Mouse (Mus musculus): Measurements from ENCODE around the gene Entpd5. TPM values are rescaled to one million over a fixed set of nuclear protein-coding genes. Genes with fewer than 3 reads are reported as not detected.
A peak's percentile ranks its signal among the peaks of the same experiment; 100 is the strongest.
"Not testable (repeated sequence)": the region's sequence is repeated elsewhere in the genome, so short reads cannot be mapped to it uniquely, and the experiment has no call there.

Gene Entpd5
- polyA plus RNA-seq, 1 experiment from 2014 or later, result 9.9 TPM

GRCm38 (mm10) chr12:84364291-84364690 is 44.5 kb downstream of the Entpd5 start:
- Histone ChIP-seq H3K27ac (no peak overlapping the region), H3K27me3 (ENCODE audit: poor library complexity, severe bottlenecking) (no peaks in the 10 kb centered on the region), H3K4me1 (peaks cover 29% of the 10 kb centered on the region), H3K9me3 (no peaks in the 10 kb centered on the region), H3K4me3 (no peak overlapping the region), H3K36me3 (replicated peaks) (peaks cover 26% of the 10 kb centered on the region)
- DNase-seq (ENCODE audit: extremely low spot score, low spot score), result no peak
- WGBS, result 85% methylated on average over 9 of the region's 9 CpGs

DNA sequence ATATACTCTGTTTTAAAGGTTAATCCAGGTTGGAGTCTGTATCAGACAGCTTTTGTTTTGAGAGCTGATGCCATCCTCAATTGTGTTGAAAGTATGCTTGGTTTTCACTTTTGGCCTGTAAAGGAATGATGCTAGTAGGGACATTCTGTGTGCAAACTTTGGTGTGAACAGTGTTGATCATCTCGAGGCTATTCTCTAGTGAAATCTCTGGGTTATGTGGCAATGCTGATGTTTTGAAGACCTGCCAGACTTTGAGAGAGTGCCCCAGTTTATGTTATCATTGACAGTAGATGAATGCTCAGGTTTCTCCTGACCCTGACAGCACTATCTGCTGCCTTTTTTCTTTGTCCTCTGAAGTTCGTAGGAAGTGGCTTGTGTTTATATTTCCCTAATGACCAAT is 46.0 kb downstream of the Entpd5 start:
- no peak for DNase-seq (ENCODE audit: extremely low spot score, low spot score)
- Histone ChIP-seq H3K36me3 (replicated peaks) (peaks cover 12% of the 10 kb centered on the region), H3K9me3 (no peaks in the 10 kb centered on the region), H3K4me3 (peak overlapping the region; percentile 91), H3K4me1 (peaks cover 29% of the 10 kb centered on the region), H3K27ac (no peak overlapping the region), H3K27me3 (ENCODE audit: poor library complexity, severe bottlenecking) (no peaks in the 10 kb centered on the region)
- WGBS, result 65% methylated on average over 2 of the region's 2 CpGs

DNA sequence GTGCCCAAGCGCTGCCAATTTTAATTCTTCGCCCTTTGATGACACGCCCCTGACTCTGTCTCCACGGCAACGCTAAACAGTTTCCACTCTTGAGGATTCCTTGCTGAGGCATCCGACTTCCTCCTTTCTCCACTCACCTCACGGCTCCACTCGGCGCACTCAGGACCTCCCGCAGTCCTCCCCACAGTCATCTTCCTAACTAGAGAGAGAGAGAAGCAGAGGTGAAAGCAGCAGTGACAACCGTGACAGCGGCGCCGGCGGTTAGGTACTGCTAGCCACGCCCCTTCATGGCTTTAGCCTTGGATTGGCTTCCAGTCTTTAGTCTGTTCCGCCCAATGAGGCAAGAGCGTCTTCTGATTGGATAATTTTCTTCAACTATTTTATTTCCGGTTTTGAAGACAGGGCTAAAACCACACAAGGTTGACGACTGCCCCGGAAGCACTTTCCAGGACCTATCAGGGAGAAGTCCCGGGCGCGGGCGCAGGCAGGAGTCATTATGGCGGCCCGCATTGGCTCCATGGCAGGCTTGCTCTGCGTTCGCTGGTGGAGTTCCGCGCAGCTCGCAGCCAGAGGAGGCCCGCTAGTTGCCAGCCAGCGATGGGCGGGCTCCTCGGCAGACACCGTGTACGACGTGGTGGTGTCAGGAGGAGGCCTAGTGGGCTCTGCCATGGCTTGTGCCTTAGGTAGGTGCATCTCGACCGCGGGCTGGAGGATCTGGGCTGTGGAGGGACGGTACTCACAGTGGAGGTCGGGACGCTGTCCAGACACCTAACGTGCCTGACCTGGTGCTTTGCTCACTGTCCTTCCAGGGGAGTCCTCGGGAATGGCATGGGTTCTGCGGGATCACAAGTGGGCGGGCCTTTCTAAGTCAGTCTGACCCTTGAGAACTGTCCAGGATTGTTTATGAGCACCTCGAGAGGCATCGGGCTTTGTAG is 47.0 kb downstream of the Entpd5 start, which contains the start of the genes Coq6 and Fam161b:
Coq6 (plus strand) TSS at position 103 of the 935 bp plus-strand sequence.
Fam161b (minus strand) TSS at position 279 of the 935 bp plus-strand sequence.
- H3K36me3 ChIP-seq (replicated peaks), result peaks cover 5% of the 10 kb centered on the region
- no peaks in the 10 kb centered on the region for H3K9me3 ChIP-seq
- WGBS, result under 1% methylated on average over 51 of the region's 51 CpGs
- H3K4me1 ChIP-seq, result peaks cover 29% of the 10 kb centered on the region
- peak; percentile 95 for DNase-seq (ENCODE audit: extremely low spot score, low spot score)
- H3K27me3 ChIP-seq (ENCODE audit: poor library complexity, severe bottlenecking), result no peaks in the 10 kb centered on the region
- peak within 1 kb of the TSS; percentile 91 for H3K4me3 ChIP-seq
- peak within 1 kb of the TSS; percentile 90 for H3K27ac ChIP-seq

- not testable (repeated sequence) for H3K4me3 ChIP-seq; H3K27ac ChIP-seq; H3K27me3 ChIP-seq (ENCODE audit: poor library complexity, severe bottlenecking); DNase-seq (ENCODE audit: extremely low spot score, low spot score); H3K9me3 ChIP-seq
- WGBS, result 87% methylated on average over 2 of the region's 2 CpGs
- peaks cover 22% of the 10 kb centered on the region for H3K36me3 ChIP-seq (replicated peaks)
- H3K4me1 ChIP-seq, result peaks cover 22% of the 10 kb centered on the region
Observed at GRCm38 (mm10) chr12:84358699-84359098, 50.1 kb downstream of the Entpd5 start.

DNA sequence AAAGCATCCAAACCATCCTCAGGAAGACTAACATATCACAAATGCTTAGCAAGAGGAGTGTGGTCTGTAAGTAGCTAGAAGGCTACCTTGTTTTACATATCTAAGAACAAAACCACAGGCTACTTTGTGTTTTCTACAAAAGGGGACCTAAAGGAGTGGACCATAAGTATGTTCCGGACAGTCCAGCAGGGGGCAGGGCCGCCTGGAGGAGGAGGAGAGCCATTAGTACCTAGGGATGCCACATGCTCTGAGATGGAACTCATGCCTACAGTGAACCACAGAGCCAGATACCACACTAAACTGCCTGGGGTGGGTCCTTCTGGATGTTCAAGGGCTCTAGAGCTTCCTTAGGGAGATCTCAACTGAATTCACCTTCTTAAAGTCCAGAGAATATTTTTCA is 61.6 kb downstream of the Entpd5 start:
- WGBS, result 46% methylated on average over 2 of the region's 2 CpGs
- Histone ChIP-seq H3K27ac (no peak overlapping the region), H3K36me3 (replicated peaks) (peaks cover 63% of the 10 kb centered on the region), H3K9me3 (no peaks in the 10 kb centered on the region), H3K4me1 (peaks cover 18% of the 10 kb centered on the region), H3K4me3 (no peak overlapping the region), H3K27me3 (ENCODE audit: poor library complexity, severe bottlenecking) (no peaks in the 10 kb centered on the region)
- DNase-seq (ENCODE audit: extremely low spot score, low spot score), result no peak

- DNase-seq (ENCODE audit: extremely low spot score, low spot score), result no peak
- Histone ChIP-seq H3K36me3 (replicated peaks) (peaks cover 100% of the 10 kb centered on the region), H3K27me3 (ENCODE audit: poor library complexity, severe bottlenecking) (no peaks in the 10 kb centered on the region), H3K4me1 (no peaks in the 10 kb centered on the region), H3K4me3 (no peak overlapping the region), H3K9me3 (no peaks in the 10 kb centered on the region), H3K27ac (no peak overlapping the region)
- 92% methylated on average over 11 of the region's 11 CpGs for WGBS
Observed at GRCm38 (mm10) chr12:84336963-84337625, 71.7 kb downstream of the Entpd5 start.

- no peak overlapping the region for H3K27ac ChIP-seq
- H3K4me1 ChIP-seq, result no peaks in the 10 kb centered on the region
- no peaks in the 10 kb centered on the region for H3K9me3 ChIP-seq
- H3K27me3 ChIP-seq (ENCODE audit: poor library complexity, severe bottlenecking), result no peaks in the 10 kb centered on the region
- H3K4me3 ChIP-seq, result no peak overlapping the region
- 79% methylated on average over 4 of the region's 4 CpGs for WGBS
- no peak for DNase-seq (ENCODE audit: extremely low spot score, low spot score)
- H3K36me3 ChIP-seq (replicated peaks), result peaks cover 87% of the 10 kb centered on the region
Observed at GRCm38 (mm10) chr12:84327111-84327512, 81.7 kb downstream of the Entpd5 start.

Other genes with a start within 250 kb of the Entpd5 start
- gene Elmsan1, start 190.1 kb downstream of the Entpd5 start, polyA plus RNA-seq (2016; fragmentation: Nextera tagmentation; extraction: Ambion mirVana), result 7.0 and 8.7 TPM in 2 replicates
- gene Ptgr2, start 123.8 kb downstream of the Entpd5 start, polyA plus RNA-seq (2016; fragmentation: Nextera tagmentation; extraction: Ambion mirVana), result 17.7 and 18.2 TPM in 2 replicates
- 119 and 120 TPM in 2 replicates for gene Zfp410, start 92.2 kb downstream of the Entpd5 start, polyA plus RNA-seq (2016; fragmentation: Nextera tagmentation; extraction: Ambion mirVana)
- 46.8 and 49.2 TPM in 2 replicates for gene Coq6, start 47.4 kb downstream of the Entpd5 start, polyA plus RNA-seq (2016; fragmentation: Nextera tagmentation; extraction: Ambion mirVana)
- 4.7 and 5.6 TPM in 2 replicates for gene Fam161b, start 47.2 kb downstream of the Entpd5 start, polyA plus RNA-seq (2016; fragmentation: Nextera tagmentation; extraction: Ambion mirVana)
- gene Bbof1, start within 50 bp of the Entpd5 start, polyA plus RNA-seq (2016; fragmentation: Nextera tagmentation; extraction: Ambion mirVana), result 0.92 and 0.98 TPM in 2 replicates
- 23.9 and 25.6 TPM in 2 replicates for gene Rnf113a2, start 8.2 kb upstream of the Entpd5 start, polyA plus RNA-seq (2016; fragmentation: Nextera tagmentation; extraction: Ambion mirVana)
- 15.0 and 16.2 TPM in 2 replicates for gene Aldh6a1, start 42.0 kb upstream of the Entpd5 start, polyA plus RNA-seq (2016; fragmentation: Nextera tagmentation; extraction: Ambion mirVana)
- gene Lin52, start 42.4 kb upstream of the Entpd5 start, polyA plus RNA-seq (2016; fragmentation: Nextera tagmentation; extraction: Ambion mirVana), result 31.1 and 33.5 TPM in 2 replicates
- gene Vsx2, start 160.7 kb upstream of the Entpd5 start, polyA plus RNA-seq (2016; fragmentation: Nextera tagmentation; extraction: Ambion mirVana), result 1.2 and 2.2 TPM in 2 replicates
- 12.7 and 12.8 TPM in 2 replicates for gene Abcd4, start 208.4 kb upstream of the Entpd5 start, polyA plus RNA-seq (2016; fragmentation: Nextera tagmentation; extraction: Ambion mirVana)
- not detected in 2 replicates for gene Vrtn, start 232.0 kb upstream of the Entpd5 start, polyA plus RNA-seq (2016; fragmentation: Nextera tagmentation; extraction: Ambion mirVana)